8 mouse cellular contexts compared by ENCODE assay signal in the genomic region with DNA sequence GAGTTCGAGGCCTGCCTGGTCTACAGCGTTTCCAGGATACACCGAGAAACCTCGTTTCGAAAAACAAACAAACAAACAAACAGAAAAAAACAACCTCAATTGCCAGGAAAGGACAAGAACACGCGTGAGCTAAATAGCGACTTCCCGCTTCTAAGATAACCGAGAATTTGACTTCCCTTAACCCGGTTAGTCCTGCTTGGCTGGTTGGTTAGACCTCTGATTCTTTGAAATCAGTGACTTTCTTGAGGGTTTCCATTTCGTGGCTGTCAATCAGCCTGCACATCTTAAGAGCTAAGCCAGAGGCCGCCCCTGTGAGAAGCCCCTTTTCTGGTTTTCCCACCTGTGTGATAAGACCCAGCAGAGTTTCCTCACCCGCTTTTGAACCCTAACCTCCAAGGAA. TPM values are rescaled to one million over a fixed set of nuclear protein-coding genes. Genes with fewer than 3 reads are reported as not detected.
DNase-seq lines count a peak whose midpoint lies in the region; ATAC-seq and TF ChIP-seq lines count a peak whose summit lies in the region.

No protein-coding gene starts in this region.

- no peaks in the 10 kb centered on the region for H3K27me3 ChIP-seq in kidney, embryonic 15.5 days
- no peaks in the 10 kb centered on the region for H3K27me3 ChIP-seq in forebrain, embryonic 16.5 days (replicated peaks; ENCODE audit: control insufficient read depth, insufficient read depth, low read length)
- no peaks in the 10 kb centered on the region for H3K27me3 ChIP-seq in liver, postnatal 0 days (ENCODE audit: insufficient read depth, low read length)

- 0 out of 2 replicates have a peak, but pooled peaks cover 5% of the 10 kb centered on the region for H3K36me3 ChIP-seq in kidney, embryonic 15.5 days
- no peaks in the 10 kb centered on the region for H3K36me3 ChIP-seq in forebrain, embryonic 16.5 days (ENCODE audit: control insufficient read depth, insufficient read depth)
- no peaks in the 10 kb centered on the region for H3K36me3 ChIP-seq in liver, postnatal 0 days (replicated peaks; ENCODE audit: insufficient read depth, low read length)

- H3K4me1 ChIP-seq in kidney, embryonic 15.5 days: peaks cover 19% of the 10 kb centered on the region
- peaks cover 10% of the 10 kb centered on the region for H3K4me1 ChIP-seq in forebrain, embryonic 16.5 days (replicated peaks; ENCODE audit: control insufficient read depth, insufficient read depth, low read length)
- peaks cover 11% of the 10 kb centered on the region for H3K4me1 ChIP-seq in liver, postnatal 0 days (ENCODE audit: insufficient read depth)

- TF ChIP-seq EP300 in liver, postnatal 0 days (IDR thresholded peaks at IDR 0.05; ENCODE audit: low read depth): no peak

- H3K9me3 ChIP-seq in kidney, embryonic 15.5 days (replicated peaks): no peaks in the 10 kb centered on the region
- H3K9me3 ChIP-seq in forebrain, embryonic 16.5 days (ENCODE audit: control insufficient read depth, low read length): no peaks in the 10 kb centered on the region
- H3K9me3 ChIP-seq in liver, postnatal 0 days (ENCODE audit: low read length): no peaks in the 10 kb centered on the region

- H3K4me3 ChIP-seq in kidney, embryonic 15.5 days (replicated peaks): peak overlapping the region; percentile 86
- H3K4me3 ChIP-seq in forebrain, embryonic 16.5 days (replicated peaks; ENCODE audit: low read length): peak overlapping the region; percentile 87
- peak overlapping the region; percentile 77 for H3K4me3 ChIP-seq in liver, postnatal 0 days (ENCODE audit: low read depth, low read length)

- TF ChIP-seq CTCF in liver, postnatal 0 days (IDR thresholded peaks at IDR 0.05; ENCODE audit: low read depth): no peak

- no peak overlapping the region for H3K27ac ChIP-seq in kidney, embryonic 15.5 days
- H3K27ac ChIP-seq in forebrain, embryonic 16.5 days (ENCODE audit: low read length): no peak overlapping the region; the same call in 1 of the 2 replicates
- H3K27ac ChIP-seq in liver, postnatal 0 days (ENCODE audit: low read depth): peak overlapping the region; percentile 88

- peak overlapping the region; percentile 69 for H3K4me2 ChIP-seq in kidney, embryonic 15.5 days
- H3K4me2 ChIP-seq in forebrain, embryonic 16.5 days (ENCODE audit: low read length): peak overlapping the region; percentile 74
- peak overlapping the region; percentile 80 for H3K4me2 ChIP-seq in liver, postnatal 0 days (ENCODE audit: low read depth, low read length)

- peak overlapping the region; percentile 90 for H3K9ac ChIP-seq in kidney, embryonic 15.5 days
- H3K9ac ChIP-seq in forebrain, embryonic 16.5 days (replicated peaks; ENCODE audit: low read depth, low read length): peak overlapping the region; percentile 85
- peak overlapping the region; percentile 81 for H3K9ac ChIP-seq in liver, postnatal 0 days (replicated peaks)

- DNase-seq in kidney, postnatal 14 days: no peak
- DNase-seq in MEL-GATA-1-ER (ENCODE audit: extremely low read depth, low read depth): peak; percentile 66
- DNase-seq in liver, postnatal 0 days: no peak
- no peak for DNase-seq in left cerebral cortex, adult 18-20 months (ENCODE audit: low spot score in 2 of 2)
- DNase-seq in spleen, postnatal 36 days (ENCODE audit: low spot score in 2 of 2): no peak

- ATAC-seq in kidney, embryonic 15.5 days (replicated peaks; ENCODE audit: low FRiP score): no peak
- ATAC-seq in forebrain, embryonic 16.5 days: no peak
- ATAC-seq in liver, postnatal 0 days: no peak
- no peak for ATAC-seq in inflammation-experienced regulatory T-cells, adult 6 months

- WGBS in kidney, embryonic 15.5 days: 25% methylated on average over 14 of the region's 14 CpGs
- 28% methylated on average over 14 of the region's 14 CpGs for WGBS in forebrain, embryonic 16.5 days
- WGBS in liver, postnatal 0 days (ENCODE audit: insufficient replicate concordance): 9% methylated on average over 14 of the region's 14 CpGs

RNA-seq across cellular contexts. Expression of gene Clcc1, which starts 0.9 kb away (rescaled TPM):
- polyA plus RNA-seq in kidney, embryonic 15.5 days (2015; fragmentation: Nextera tagmentation; extraction: Ambion mirVana): 66.9 and 69.4 TPM in 2 replicates
- polyA plus RNA-seq in forebrain, embryonic 16.5 days (2015; fragmentation: Nextera tagmentation; extraction: Ambion mirVana): 48.3 and 56.3 TPM in 2 replicates
- polyA plus RNA-seq in liver, postnatal 0 days (2015; fragmentation: Nextera tagmentation; extraction: Ambion mirVana): 49.7 and 51.1 TPM in 2 replicates
- 10 to 100 TPM; 29.2 to 31.2 TPM for total RNA-seq in left cerebral cortex, adult 18-20 months (2021)
- polyA plus RNA-seq in inflammation-experienced regulatory T-cells, adult 6 months (2017; shearing (Covaris generic)): 10 to 100 TPM; 73.8 to 83.8 (median 74.3) TPM
